ENCODE assay signal across 13 mouse cellular contexts in the genomic region with DNA sequence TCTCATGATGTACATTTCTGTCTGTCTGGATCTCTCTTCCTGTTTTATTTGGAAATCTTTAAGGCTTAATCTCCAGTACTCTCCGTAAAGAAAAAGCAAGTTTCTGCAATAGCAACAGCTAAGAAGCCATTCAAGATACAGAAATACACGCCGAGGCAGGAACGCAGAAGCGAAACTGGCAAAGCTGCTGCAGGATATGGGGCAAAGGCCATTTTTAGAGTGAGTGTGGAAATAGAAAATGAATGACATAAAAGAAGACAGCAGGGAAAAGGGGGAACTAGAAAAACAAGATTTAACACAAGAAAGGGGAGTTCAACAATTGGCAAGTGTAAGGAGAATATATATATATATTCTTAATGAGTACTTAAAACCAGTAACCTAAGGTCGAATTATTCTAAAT. TPM values are rescaled to one million over a fixed set of nuclear protein-coding genes. Genes with fewer than 3 reads are reported as not detected.
DNase-seq lines count a peak whose midpoint lies in the region; ATAC-seq and TF ChIP-seq lines count a peak whose summit lies in the region.
"Had no signal": no experiment of that assay in that cellular context is flagged by ENCODE, and none has a peak within 500 bp of the region (broad histone marks: within the 10 kb centered on the region; RNA-seq: fewer than 3 reads in every experiment).

No protein-coding gene starts in this region.

- H3K36me3 ChIP-seq in intestine, postnatal 0 days (ENCODE audit: control insufficient read depth, insufficient read depth): 0 out of 2 replicates have a peak, but pooled peaks cover 5% of the 10 kb centered on the region
- peaks cover 7% of the 10 kb centered on the region for H3K36me3 ChIP-seq in intestine, embryonic 15.5 days
- peaks cover 11% of the 10 kb centered on the region; the same call in 1 of the 2 replicates for H3K36me3 ChIP-seq in neural tube, embryonic 15.5 days

- H3K27me3 ChIP-seq in intestine, postnatal 0 days (replicated peaks; ENCODE audit: control insufficient read depth, insufficient read depth, low read length): no peaks in the 10 kb centered on the region
- no peaks in the 10 kb centered on the region for H3K27me3 ChIP-seq in intestine, embryonic 15.5 days (replicated peaks)
- no peaks in the 10 kb centered on the region for H3K27me3 ChIP-seq in neural tube, embryonic 15.5 days (replicated peaks)

- TF ChIP-seq POLR2A in bone marrow macrophage, adult 2 months (IDR thresholded peaks at IDR 0.05; ENCODE audit: borderline replicate concordance, low read depth, low read length): no peak

- H3K4me1 ChIP-seq in intestine, postnatal 0 days (replicated peaks; ENCODE audit: control insufficient read depth, insufficient read depth, low read length): no peaks in the 10 kb centered on the region
- H3K4me1 ChIP-seq in intestine, embryonic 15.5 days (replicated peaks): no peaks in the 10 kb centered on the region
- H3K4me1 ChIP-seq in bone marrow macrophage, adult 2 months (ENCODE audit: control insufficient read depth, insufficient read depth, low read length): peaks cover 28% of the 10 kb centered on the region
- H3K4me1 ChIP-seq in neural tube, embryonic 15.5 days: no peaks in the 10 kb centered on the region
- H3K4me1 ChIP-seq: embryonic facial prominence, embryonic 10.5 days had no signal

- peak; percentile 13 for DNase-seq in c-Kit-positive CD71-negative TER-119-negative erythroid progenitor cells, embryonic 14.5 days (ENCODE audit: low read depth)
- DNase-seq in ovary, adult 18-20 months (ENCODE audit: low spot score): no peak
- DNase-seq in spleen, postnatal 14 days (ENCODE audit: low spot score in 2 of 2): no peak
- DNase-seq: cerebellum, postnatal 10 days; kidney, postnatal 10 days; thymus, postnatal 4 days had no signal

- H3K4me2 ChIP-seq in intestine, postnatal 0 days (replicated peaks; ENCODE audit: low read depth): no peak overlapping the region
- H3K4me2 ChIP-seq in intestine, embryonic 15.5 days (replicated peaks): no peak overlapping the region
- no peak overlapping the region for H3K4me2 ChIP-seq in neural tube, embryonic 15.5 days

- H3K27ac ChIP-seq in intestine, postnatal 0 days (ENCODE audit: low read depth, low read length): no peak overlapping the region
- H3K27ac ChIP-seq in intestine, embryonic 15.5 days: no peak overlapping the region
- H3K27ac ChIP-seq in bone marrow macrophage, adult 2 months (ENCODE audit: insufficient read depth, low read depth, low read length): peak overlapping the region; percentile 97
- no peak overlapping the region for H3K27ac ChIP-seq in neural tube, embryonic 15.5 days (replicated peaks)
- H3K27ac ChIP-seq: embryonic facial prominence, embryonic 10.5 days had no signal

- H3K9me3 ChIP-seq in intestine, postnatal 0 days (ENCODE audit: control insufficient read depth): no peaks in the 10 kb centered on the region
- no peaks in the 10 kb centered on the region for H3K9me3 ChIP-seq in intestine, embryonic 15.5 days
- no peaks in the 10 kb centered on the region for H3K9me3 ChIP-seq in neural tube, embryonic 15.5 days (replicated peaks)
- H3K9me3 ChIP-seq: embryonic facial prominence, embryonic 10.5 days had no signal

- 60% methylated on average over 6 of the region's 6 CpGs for WGBS in intestine, postnatal 0 days
- 84% methylated on average over 6 of the region's 6 CpGs for WGBS in intestine, embryonic 15.5 days
- WGBS in neural tube, embryonic 15.5 days: 94% methylated on average over 6 of the region's 6 CpGs

- H3K9ac ChIP-seq in intestine, postnatal 0 days (ENCODE audit: low read depth, low read length): no peak overlapping the region
- H3K9ac ChIP-seq in intestine, embryonic 15.5 days: no peak overlapping the region
- H3K9ac ChIP-seq in neural tube, embryonic 15.5 days (replicated peaks): no peak overlapping the region

- no peak for TF ChIP-seq CTCF in intestine, postnatal 0 days (IDR thresholded peaks at IDR 0.05; ENCODE audit: low read depth)
- TF ChIP-seq CTCF in bone marrow macrophage, adult 2 months (IDR thresholded peaks at IDR 0.05; ENCODE audit: low read depth, low read length): no peak

- 0 out of 2 replicates have a peak, but pooled peaks have one; percentile 31 for ATAC-seq in intestine, postnatal 0 days
- no peak for ATAC-seq in intestine, embryonic 15.5 days
- peak; percentile 96 for ATAC-seq in megakaryocyte, adult 5-6 weeks (ENCODE audit: poor library complexity, severe bottlenecking)
- ATAC-seq in neural tube, embryonic 15.5 days (ENCODE audit: low FRiP score): no peak

- H3K4me3 ChIP-seq in intestine, postnatal 0 days (ENCODE audit: low read depth, low read length): no peak overlapping the region
- no peak overlapping the region for H3K4me3 ChIP-seq in intestine, embryonic 15.5 days (replicated peaks)
- H3K4me3 ChIP-seq in bone marrow macrophage, adult 2 months (ENCODE audit: insufficient read depth, low read length): no peak overlapping the region
- no peak overlapping the region for H3K4me3 ChIP-seq in neural tube, embryonic 15.5 days (replicated peaks)
- H3K4me3 ChIP-seq: embryonic facial prominence, embryonic 10.5 days; myocyte had no signal

RNA-seq across cellular contexts. Expression of gene Gins1, which starts 16.5 kb away (rescaled TPM):
- 9.1 and 9.7 TPM in 2 replicates for polyA plus RNA-seq in intestine, postnatal 0 days (2015; fragmentation: Nextera tagmentation; extraction: Ambion mirVana)
- 28.1 and 32.4 TPM in 2 replicates for polyA plus RNA-seq in intestine, embryonic 15.5 days (2015; fragmentation: Nextera tagmentation; extraction: Ambion mirVana)
- polyA plus RNA-seq in bone marrow macrophage, adult 2 months (2012; ENCODE audit: insufficient read depth, insufficient read length, missing spikeins): 13.4 and 16.9 TPM in 2 replicates
- 53.1 and 69.5 TPM in 2 replicates for total RNA-seq in megakaryocyte, adult 5-6 weeks (2015)
- 69.8 and 78.7 TPM in 2 replicates for total RNA-seq in megakaryocyte, adult 5-6 weeks (2017)
- 12.8 and 16.1 TPM in 2 replicates for polyA plus RNA-seq in neural tube, embryonic 15.5 days (2015; fragmentation: Nextera tagmentation; extraction: Ambion mirVana)

RNA-seq across cellular contexts. Expression of gene Abhd12, which starts 17.2 kb away (rescaled TPM):
- polyA plus RNA-seq in intestine, postnatal 0 days (2015; fragmentation: Nextera tagmentation; extraction: Ambion mirVana): 40.5 and 41.5 TPM in 2 replicates
- 52.5 and 53.3 TPM in 2 replicates for polyA plus RNA-seq in intestine, embryonic 15.5 days (2015; fragmentation: Nextera tagmentation; extraction: Ambion mirVana)
- polyA plus RNA-seq in bone marrow macrophage, adult 2 months (2012; ENCODE audit: insufficient read depth, insufficient read length, missing spikeins): 405 and 430 TPM in 2 replicates
- total RNA-seq in megakaryocyte, adult 5-6 weeks (2015): 37.6 and 51.0 TPM in 2 replicates
- total RNA-seq in megakaryocyte, adult 5-6 weeks (2017): 47.4 and 100 TPM in 2 replicates
- 126 and 148 TPM in 2 replicates for polyA plus RNA-seq in neural tube, embryonic 15.5 days (2015; fragmentation: Nextera tagmentation; extraction: Ambion mirVana)

Comparison
In these comparisons a context has a peak if more than half of its experiments do, and no peak if none do; other contexts are left out.
1. ATAC-seq: peak in intestine, postnatal 0 days (single experiment) and megakaryocyte, adult 5-6 weeks (single experiment); none in intestine, embryonic 15.5 days (single experiment) and neural tube, embryonic 15.5 days (single experiment).